8 mouse cellular contexts compared by ENCODE assay signal in the genomic region with DNA sequence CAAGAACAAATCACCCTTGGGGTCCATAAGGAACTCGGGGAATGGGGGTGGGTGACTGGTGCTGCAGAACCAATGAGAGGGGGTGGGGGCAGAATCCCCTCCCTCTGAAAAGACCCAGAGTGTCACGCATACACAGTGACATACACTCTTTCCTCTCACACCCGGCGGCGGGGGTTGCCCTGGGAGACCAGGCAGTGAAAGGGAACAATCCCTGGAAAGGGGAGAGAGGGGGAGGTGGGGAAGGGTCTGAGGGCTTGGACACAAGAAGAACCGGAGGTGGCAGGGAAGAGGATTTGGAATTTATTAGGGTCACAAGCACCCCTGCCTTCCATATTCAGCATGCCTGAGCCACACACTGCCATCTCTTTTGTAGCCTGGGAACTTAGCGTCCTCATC. TPM values are rescaled to one million over a fixed set of nuclear protein-coding genes. Genes with fewer than 3 reads are reported as not detected.
DNase-seq lines count a peak whose midpoint lies in the region; ATAC-seq and TF ChIP-seq lines count a peak whose summit lies in the region.

No protein-coding gene starts in this region.

- no peak overlapping the region for H3K27ac ChIP-seq in heart, embryonic 11.5 days (ENCODE audit: low read depth, low read length)
- no peak overlapping the region for H3K27ac ChIP-seq in MEL (ENCODE audit: control insufficient read depth, low read depth, low read length)
- peak overlapping the region; percentile 100 for H3K27ac ChIP-seq in forebrain, embryonic 10.5 days
- H3K27ac ChIP-seq in limb, embryonic 15.5 days = no peak overlapping the region
- no peak overlapping the region for H3K27ac ChIP-seq in stomach, postnatal 0 days (replicated peaks)

- H3K9ac ChIP-seq in heart, embryonic 11.5 days (ENCODE audit: low read depth, low read length) = peak overlapping the region; percentile 96; the same call in 1 of the 2 replicates
- H3K9ac ChIP-seq in MEL (ENCODE audit: control insufficient read depth, low read depth, low read length, poor library complexity, severe bottlenecking) = peak overlapping the region; percentile 96
- H3K9ac ChIP-seq in limb, embryonic 15.5 days = peak overlapping the region; percentile 90
- H3K9ac ChIP-seq in stomach, postnatal 0 days (ENCODE audit: low read length) = peak overlapping the region; percentile 92; the same call in 1 of the 2 replicates

- H3K36me3 ChIP-seq in heart, embryonic 11.5 days (ENCODE audit: control insufficient read depth, insufficient read depth, low read length) = peaks cover 27% of the 10 kb centered on the region
- peaks cover 3 to 15% of the 10 kb centered on the region in 2 experiments; a peak in 3 of 4 replicates for H3K36me3 ChIP-seq in MEL (ENCODE audit: control insufficient read depth in 1 of 2, insufficient read depth in 2 of 2, low read length in 2 of 2)
- H3K36me3 ChIP-seq in forebrain, embryonic 10.5 days (replicated peaks) = peaks cover 60% of the 10 kb centered on the region
- peaks cover 51% of the 10 kb centered on the region for H3K36me3 ChIP-seq in limb, embryonic 15.5 days
- H3K36me3 ChIP-seq in stomach, postnatal 0 days (ENCODE audit: control insufficient read depth, insufficient read depth, low read length) = peaks cover 19% of the 10 kb centered on the region

- TF ChIP-seq RAD21 in MEL (IDR thresholded peaks at IDR 0.05; ENCODE audit: low read depth, low read length) = no peak

- peak overlapping the region; percentile 94 for H3K4me2 ChIP-seq in heart, embryonic 11.5 days
- H3K4me2 ChIP-seq in limb, embryonic 15.5 days = peak overlapping the region; percentile 84
- H3K4me2 ChIP-seq in stomach, postnatal 0 days (replicated peaks; ENCODE audit: low read depth) = peak overlapping the region; percentile 72

- DNase-seq in heart, postnatal 36 days = no peak
- DNase-seq in MEL (ENCODE audit: low read depth, low spot score) = no peak
- DNase-seq in forebrain, embryonic 10.5 days (ENCODE audit: extremely low spot score, low spot score) = peak; percentile 96
- no peak for DNase-seq in stomach, postnatal 0 days (ENCODE audit: low spot score)
- no peak for DNase-seq in ovary, postnatal 10 days (ENCODE audit: low spot score)

- no peaks in the 10 kb centered on the region for H3K27me3 ChIP-seq in heart, embryonic 11.5 days (ENCODE audit: control insufficient read depth, insufficient read depth, low read length)
- H3K27me3 ChIP-seq in MEL (ENCODE audit: control insufficient read depth in 1 of 2, insufficient read depth in 2 of 2, low read length in 2 of 2) = no peaks in the 10 kb centered on the region
- H3K27me3 ChIP-seq in forebrain, embryonic 10.5 days (ENCODE audit: poor library complexity, severe bottlenecking) = no peaks in the 10 kb centered on the region
- H3K27me3 ChIP-seq in limb, embryonic 15.5 days = no peaks in the 10 kb centered on the region
- H3K27me3 ChIP-seq in stomach, postnatal 0 days (ENCODE audit: control insufficient read depth, insufficient read depth, low read length) = no peaks in the 10 kb centered on the region

- H3K4me3 ChIP-seq in heart, embryonic 11.5 days (ENCODE audit: low read depth, low read length) = peak overlapping the region; percentile 87
- peak overlapping the region in 1 of 2 experiments; percentile 96; a peak in 1 of 4 replicates for H3K4me3 ChIP-seq in MEL (ENCODE audit: control insufficient read depth in 1 of 2, insufficient read depth in 1 of 2, low read depth in 2 of 2, low read length in 2 of 2)
- peak overlapping the region; percentile 98 for H3K4me3 ChIP-seq in forebrain, embryonic 10.5 days
- peak overlapping the region; percentile 86 for H3K4me3 ChIP-seq in limb, embryonic 15.5 days
- H3K4me3 ChIP-seq in stomach, postnatal 0 days (ENCODE audit: low read depth, low read length) = no peak overlapping the region

- peaks cover 28% of the 10 kb centered on the region for H3K79me2 ChIP-seq in MEL (ENCODE audit: control insufficient read depth, insufficient read depth, low read length, poor library complexity)

- no peak for TF ChIP-seq EP300 in MEL (IDR thresholded peaks at IDR 0.05; ENCODE audit: low read depth in 1 of 2, low read length in 2 of 2)
- TF ChIP-seq EP300 in stomach, postnatal 0 days (optimal IDR thresholded peaks at IDR 0.05) = no peak

- TF ChIP-seq CTCF in MEL (IDR thresholded peaks at IDR 0.05 in 2 of 3, conservative IDR thresholded peaks at IDR 0.05 in 1 of 3; ENCODE audit: control insufficient read depth in 1 of 3, insufficient read depth in 1 of 3, low read depth in 2 of 3, low read length in 3 of 3, poor library complexity in 1 of 3, severe bottlenecking in 1 of 3) = no peak
- no peak for TF ChIP-seq CTCF in stomach, postnatal 0 days (IDR thresholded peaks at IDR 0.05; ENCODE audit: low read depth)

- H3K9me3 ChIP-seq in heart, embryonic 11.5 days (replicated peaks; ENCODE audit: control insufficient read depth, low read length) = no peaks in the 10 kb centered on the region
- no peaks in the 10 kb centered on the region for H3K9me3 ChIP-seq in MEL (replicated peaks; ENCODE audit: insufficient read depth, low read length)
- peaks cover 27% of the 10 kb centered on the region for H3K9me3 ChIP-seq in forebrain, embryonic 10.5 days
- H3K9me3 ChIP-seq in limb, embryonic 15.5 days = no peaks in the 10 kb centered on the region
- H3K9me3 ChIP-seq in stomach, postnatal 0 days (ENCODE audit: control insufficient read depth, low read length) = no peaks in the 10 kb centered on the region

- no peak for TF ChIP-seq POLR2A in MEL (IDR thresholded peaks at IDR 0.05; ENCODE audit: control insufficient read depth in 1 of 2, insufficient read depth in 1 of 2, low read depth in 1 of 2, low read length in 2 of 2, poor library complexity in 1 of 2)

- H3K4me1 ChIP-seq in heart, embryonic 11.5 days (ENCODE audit: control insufficient read depth, insufficient read depth, low read length) = peaks cover 46% of the 10 kb centered on the region
- H3K4me1 ChIP-seq in MEL (ENCODE audit: control insufficient read depth in 1 of 2, insufficient read depth in 2 of 2, low read length in 2 of 2) = peaks cover 0 to 31% of the 10 kb centered on the region in 2 experiments; a peak in 2 of 4 replicates
- peaks cover 78% of the 10 kb centered on the region for H3K4me1 ChIP-seq in forebrain, embryonic 10.5 days
- H3K4me1 ChIP-seq in limb, embryonic 15.5 days = peaks cover 72% of the 10 kb centered on the region
- peaks cover 7% of the 10 kb centered on the region for H3K4me1 ChIP-seq in stomach, postnatal 0 days (replicated peaks; ENCODE audit: control insufficient read depth, insufficient read depth)

- WGBS in heart, embryonic 11.5 days (ENCODE audit: insufficient replicate concordance) = 14% methylated on average over 7 of the region's 7 CpGs
- 8% methylated on average over 7 of the region's 7 CpGs for WGBS in forebrain, embryonic 10.5 days
- WGBS in limb, embryonic 15.5 days = 15% methylated on average over 7 of the region's 7 CpGs
- WGBS in stomach, postnatal 0 days = 32% methylated on average over 7 of the region's 7 CpGs

- no peak for ATAC-seq in heart, embryonic 11.5 days (replicated peaks; ENCODE audit: insufficient number of reproducible peaks, low FRiP score, low TSS enrichment)
- no peak for ATAC-seq in limb, embryonic 15.5 days (ENCODE audit: insufficient number of reproducible peaks, low FRiP score, low TSS enrichment, low read depth)
- ATAC-seq in stomach, postnatal 0 days (ENCODE audit: low FRiP score, low TSS enrichment) = no peak
- no peak for ATAC-seq in frontal cortex, adult (ENCODE audit: low TSS enrichment)

- intact Hi-C loops in heart, postnatal 36 days (cut with DNase I) = no loop called here

RNA-seq across cellular contexts. Expression of gene Ring1, which starts 1.3 kb away (rescaled TPM):
- polyA plus RNA-seq in heart, embryonic 11.5 days (2014; fragmentation: Nextera tagmentation; extraction: Ambion mirVana) = 3.9 and 4.4 TPM in 2 replicates
- total RNA-seq in heart, postnatal 36 days (2021) = 10 to 100 TPM; 14.0 to 15.1 TPM
- 12.4 and 18.3 TPM in 2 replicates for total RNA-seq in MEL (2012; rRNA removed)
- 10 to 100 TPM in 1 of 2 experiments, not detected in 1; 28.4 TPM for polyA plus RNA-seq in MEL (2012; ENCODE audit: insufficient read depth in 1 of 2, insufficient read length in 2 of 2, low read depth in 1 of 2, low replicate concordance in 2 of 2, missing spikeins in 1 of 2)
- polyA plus RNA-seq in forebrain, embryonic 10.5 days (2016; fragmentation: Nextera tagmentation; extraction: Ambion mirVana) = 11.4 and 12.4 TPM in 2 replicates
- 18.1 and 18.9 TPM in 2 replicates for polyA plus RNA-seq in limb, embryonic 15.5 days (2015; fragmentation: Nextera tagmentation; extraction: Ambion mirVana)
- 13.3 and 14.6 TPM in 2 replicates for polyA plus RNA-seq in stomach, postnatal 0 days (2015; fragmentation: Nextera tagmentation; extraction: Ambion mirVana)

RNA-seq across cellular contexts. Expression of gene H2-Ke6, which starts 2.1 kb away (rescaled TPM):
- 29.4 and 35.5 TPM in 2 replicates for polyA plus RNA-seq in heart, embryonic 11.5 days (2014; fragmentation: Nextera tagmentation; extraction: Ambion mirVana)
- 100 to 1,000 TPM; 107 to 121 TPM for total RNA-seq in heart, postnatal 36 days (2021)
- 19.6 and 24.1 TPM in 2 replicates for total RNA-seq in MEL (2012; rRNA removed)
- polyA plus RNA-seq in MEL (2012; ENCODE audit: insufficient read depth in 1 of 2, insufficient read length in 2 of 2, low read depth in 1 of 2, low replicate concordance in 2 of 2, missing spikeins in 1 of 2) = 10 to 100 TPM in 1 of 2 experiments, not detected in 1; 34.4 TPM
- polyA plus RNA-seq in forebrain, embryonic 10.5 days (2016; fragmentation: Nextera tagmentation; extraction: Ambion mirVana) = 95.4 and 96.4 TPM in 2 replicates
- 45.0 and 50.3 TPM in 2 replicates for polyA plus RNA-seq in limb, embryonic 15.5 days (2015; fragmentation: Nextera tagmentation; extraction: Ambion mirVana)
- 37.6 and 42.4 TPM in 2 replicates for polyA plus RNA-seq in stomach, postnatal 0 days (2015; fragmentation: Nextera tagmentation; extraction: Ambion mirVana)

RNA-seq across cellular contexts. Expression of gene Slc39a7, which starts 5.7 kb away (rescaled TPM):
- polyA plus RNA-seq in heart, embryonic 11.5 days (2014; fragmentation: Nextera tagmentation; extraction: Ambion mirVana) = 61.4 and 67.2 TPM in 2 replicates
- 10 to 100 TPM; 56.9 to 60.7 TPM for total RNA-seq in heart, postnatal 36 days (2021)
- total RNA-seq in MEL (2012; rRNA removed) = 125 and 152 TPM in 2 replicates
- polyA plus RNA-seq in MEL (2012; ENCODE audit: insufficient read depth in 1 of 2, insufficient read length in 2 of 2, low read depth in 1 of 2, low replicate concordance in 2 of 2, missing spikeins in 1 of 2) = 100 to 1,000 TPM in 1 of 2 experiments, not detected in 1; 150 TPM
- polyA plus RNA-seq in forebrain, embryonic 10.5 days (2016; fragmentation: Nextera tagmentation; extraction: Ambion mirVana) = 203 and 206 TPM in 2 replicates
- 258 and 259 TPM in 2 replicates for polyA plus RNA-seq in limb, embryonic 15.5 days (2015; fragmentation: Nextera tagmentation; extraction: Ambion mirVana)
- polyA plus RNA-seq in stomach, postnatal 0 days (2015; fragmentation: Nextera tagmentation; extraction: Ambion mirVana) = 114 and 118 TPM in 2 replicates

RNA-seq across cellular contexts. Expression of gene Rxrb, which starts 5.9 kb away (rescaled TPM):
- 13.8 and 14.6 TPM in 2 replicates for polyA plus RNA-seq in heart, embryonic 11.5 days (2014; fragmentation: Nextera tagmentation; extraction: Ambion mirVana)
- 10 to 100 TPM; 39.8 to 41.8 TPM for total RNA-seq in heart, postnatal 36 days (2021)
- total RNA-seq in MEL (2012; rRNA removed) = 37.2 and 37.6 TPM in 2 replicates
- polyA plus RNA-seq in MEL (2012; ENCODE audit: insufficient read depth in 1 of 2, insufficient read length in 2 of 2, low read depth in 1 of 2, low replicate concordance in 2 of 2, missing spikeins in 1 of 2) = 10 to 100 TPM in 1 of 2 experiments, not detected in 1; 63.4 TPM
- 44.5 and 48.3 TPM in 2 replicates for polyA plus RNA-seq in forebrain, embryonic 10.5 days (2016; fragmentation: Nextera tagmentation; extraction: Ambion mirVana)
- 44.4 and 52.5 TPM in 2 replicates for polyA plus RNA-seq in limb, embryonic 15.5 days (2015; fragmentation: Nextera tagmentation; extraction: Ambion mirVana)
- 25.0 and 26.9 TPM in 2 replicates for polyA plus RNA-seq in stomach, postnatal 0 days (2015; fragmentation: Nextera tagmentation; extraction: Ambion mirVana)

RNA-seq across cellular contexts. Expression of gene Col11a2, which starts 13.5 kb away (rescaled TPM):
- 0.31 and 0.70 TPM in 2 replicates for polyA plus RNA-seq in heart, embryonic 11.5 days (2014; fragmentation: Nextera tagmentation; extraction: Ambion mirVana)
- total RNA-seq in heart, postnatal 36 days (2021) = 1 to 10 TPM in 1 of 2 experiments, under 1 TPM in 1; 0.98 to 1.9 TPM
- total RNA-seq in MEL (2012; rRNA removed) = 4.6 and 4.8 TPM in 2 replicates
- 10 to 100 TPM in 1 of 2 experiments, not detected in 1; 14.5 TPM for polyA plus RNA-seq in MEL (2012; ENCODE audit: insufficient read depth in 1 of 2, insufficient read length in 2 of 2, low read depth in 1 of 2, low replicate concordance in 2 of 2, missing spikeins in 1 of 2)
- polyA plus RNA-seq in forebrain, embryonic 10.5 days (2016; fragmentation: Nextera tagmentation; extraction: Ambion mirVana) = 0.74 and 0.75 TPM in 2 replicates
- polyA plus RNA-seq in limb, embryonic 15.5 days (2015; fragmentation: Nextera tagmentation; extraction: Ambion mirVana) = 94.4 and 96.5 TPM in 2 replicates
- 0.18 and 0.29 TPM in 2 replicates for polyA plus RNA-seq in stomach, postnatal 0 days (2015; fragmentation: Nextera tagmentation; extraction: Ambion mirVana)
